Mouse (Mus musculus): ENCODE measurements around the gene Mapk8ip1. TPM values are rescaled to one million over a fixed set of nuclear protein-coding genes. Genes with fewer than 3 reads are reported as not detected.

Gene Mapk8ip1
- polyA plus RNA-seq, 1 experiment, result 18.3 TPM

DNA sequence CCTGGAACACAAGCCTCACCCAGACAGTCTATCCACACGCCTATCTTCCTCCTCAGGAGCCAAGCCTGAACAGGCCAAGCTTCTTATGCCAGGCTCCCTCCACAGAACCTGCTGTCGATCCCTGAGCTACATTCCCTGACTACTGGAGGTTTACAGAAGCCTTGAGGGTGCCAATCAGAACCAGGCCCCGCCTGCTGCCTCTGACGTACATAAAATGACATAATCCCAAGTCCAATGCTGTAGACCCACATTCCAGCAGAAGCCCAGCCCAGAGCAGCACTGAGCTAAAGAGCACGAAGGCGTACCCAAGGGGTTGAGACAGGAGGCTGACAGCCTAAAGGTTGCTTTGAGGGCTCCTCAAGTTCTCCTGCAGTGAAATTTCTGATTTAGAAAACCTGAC is 26.8 kb upstream of the Mapk8ip1 start:
- peaks cover 67% of the 10 kb centered on the region for H3K4me1 ChIP-seq (ENCODE audit: control insufficient read depth, insufficient read depth, low read length)
- H3K4me3 ChIP-seq (replicated peaks; ENCODE audit: extremely low read depth, low read depth, low read length), result no peak overlapping the region
- DNase-seq, result peak; percentile 85
- 17% methylated on average over 6 of the region's 6 CpGs for WGBS
- TF ChIP-seq POLR2A (IDR thresholded peaks at IDR 0.05; ENCODE audit: borderline replicate concordance, extremely low read depth, low read depth, low read length) (peak; percentile 70; the same call in 1 of the 2 replicates), CTCF (IDR thresholded peaks at IDR 0.05; ENCODE audit: insufficient read depth, low read length) (no peak)

DNA sequence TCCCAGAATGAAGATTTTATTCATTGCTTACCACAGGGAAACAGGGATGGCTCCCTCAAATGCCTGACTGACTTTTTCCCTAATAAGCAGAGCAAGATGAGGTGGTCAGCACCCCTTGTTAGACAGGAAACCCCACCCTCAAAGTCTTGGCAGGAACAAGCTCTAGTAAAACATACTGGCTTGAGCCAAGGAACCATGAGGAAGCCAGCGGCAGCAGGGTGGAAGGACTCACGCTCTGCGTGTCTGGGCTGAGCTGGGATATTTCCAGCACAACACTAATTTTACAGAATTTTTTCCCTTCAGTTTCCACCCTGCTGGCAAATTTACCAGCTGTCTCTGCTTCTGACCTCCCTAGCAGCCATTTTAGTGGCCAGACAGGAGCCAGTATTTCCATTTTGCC is 25.4 kb upstream of the Mapk8ip1 start:
- DNase-seq, result no peak
- 8% methylated on average over 3 of the region's 3 CpGs for WGBS
- peaks cover 62% of the 10 kb centered on the region for H3K4me1 ChIP-seq (ENCODE audit: control insufficient read depth, insufficient read depth, low read length)
- H3K4me3 ChIP-seq (replicated peaks; ENCODE audit: extremely low read depth, low read depth, low read length), result no peak overlapping the region
- TF ChIP-seq CTCF (IDR thresholded peaks at IDR 0.05; ENCODE audit: insufficient read depth, low read length), result no peak
- TF ChIP-seq POLR2A (IDR thresholded peaks at IDR 0.05; ENCODE audit: borderline replicate concordance, extremely low read depth, low read depth, low read length), result peak; percentile 20; the same call in 1 of the 2 replicates

- Histone ChIP-seq H3K4me1 (ENCODE audit: control insufficient read depth, insufficient read depth, low read length) (peaks cover 55% of the 10 kb centered on the region), H3K4me3 (replicated peaks; ENCODE audit: extremely low read depth, low read depth, low read length) (no peak overlapping the region)
- TF ChIP-seq CTCF (IDR thresholded peaks at IDR 0.05; ENCODE audit: insufficient read depth, low read length), result no peak
- no peak for TF ChIP-seq POLR2A (IDR thresholded peaks at IDR 0.05; ENCODE audit: borderline replicate concordance, extremely low read depth, low read depth, low read length)
- no peak for DNase-seq
- 62% methylated on average over 4 of the region's 4 CpGs for WGBS
Measured at GRCm38 (mm10) chr2:92425366-92425765, 24.3 kb upstream of the Mapk8ip1 start.

DNA sequence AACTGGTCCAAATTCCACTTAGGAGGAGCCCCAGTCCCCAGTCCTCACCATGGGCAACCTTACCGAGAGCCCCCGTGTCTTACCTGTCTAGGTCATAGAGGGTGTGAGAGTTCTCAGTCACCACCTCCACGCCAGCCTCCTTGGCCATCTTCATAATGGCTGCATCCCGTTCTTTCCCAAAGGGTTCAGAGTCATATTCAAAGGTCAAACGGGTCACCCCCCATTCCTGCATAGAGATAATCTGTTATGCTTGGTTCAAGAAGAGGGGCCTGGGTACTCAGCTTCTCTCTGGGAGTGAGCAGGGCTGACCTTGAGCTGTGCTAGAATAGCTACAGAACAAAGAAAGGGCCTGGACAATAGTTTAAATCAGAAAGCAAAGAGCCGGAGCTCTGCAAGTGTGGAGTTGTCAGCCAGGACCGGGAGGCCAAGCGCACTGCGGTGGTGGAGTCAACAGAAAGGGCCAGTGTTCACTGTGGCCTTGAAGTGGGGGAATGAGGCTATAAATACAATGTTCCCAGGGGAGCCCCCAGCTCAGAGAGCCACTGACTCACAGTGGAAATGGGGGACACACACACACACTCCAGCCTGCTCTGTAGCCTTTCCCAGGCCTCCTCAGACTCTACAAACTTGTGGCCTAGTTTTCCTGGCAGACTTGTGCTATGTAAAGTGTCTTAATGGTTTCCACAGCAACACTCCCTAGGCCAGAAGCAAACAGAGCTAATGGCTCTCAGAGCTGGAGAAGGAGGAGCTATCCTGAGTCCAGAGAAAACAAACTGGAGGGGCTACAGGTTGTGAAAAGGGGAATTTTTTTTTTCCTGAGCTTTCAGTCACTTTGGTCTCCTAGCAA is 23.6 kb upstream of the Mapk8ip1 start:
- TF ChIP-seq CTCF (IDR thresholded peaks at IDR 0.05; ENCODE audit: insufficient read depth, low read length) (no peak), POLR2A (IDR thresholded peaks at IDR 0.05; ENCODE audit: borderline replicate concordance, extremely low read depth, low read depth, low read length) (peak; percentile 13; the same call in 1 of the 2 replicates)
- peak; percentile 67 for DNase-seq
- 53% methylated on average over 9 of the region's 9 CpGs for whole genome bisulfite sequencing
- Histone ChIP-seq H3K4me3 (replicated peaks; ENCODE audit: extremely low read depth, low read depth, low read length) (no peak overlapping the region), H3K4me1 (ENCODE audit: control insufficient read depth, insufficient read depth, low read length) (peaks cover 50% of the 10 kb centered on the region)

DNA sequence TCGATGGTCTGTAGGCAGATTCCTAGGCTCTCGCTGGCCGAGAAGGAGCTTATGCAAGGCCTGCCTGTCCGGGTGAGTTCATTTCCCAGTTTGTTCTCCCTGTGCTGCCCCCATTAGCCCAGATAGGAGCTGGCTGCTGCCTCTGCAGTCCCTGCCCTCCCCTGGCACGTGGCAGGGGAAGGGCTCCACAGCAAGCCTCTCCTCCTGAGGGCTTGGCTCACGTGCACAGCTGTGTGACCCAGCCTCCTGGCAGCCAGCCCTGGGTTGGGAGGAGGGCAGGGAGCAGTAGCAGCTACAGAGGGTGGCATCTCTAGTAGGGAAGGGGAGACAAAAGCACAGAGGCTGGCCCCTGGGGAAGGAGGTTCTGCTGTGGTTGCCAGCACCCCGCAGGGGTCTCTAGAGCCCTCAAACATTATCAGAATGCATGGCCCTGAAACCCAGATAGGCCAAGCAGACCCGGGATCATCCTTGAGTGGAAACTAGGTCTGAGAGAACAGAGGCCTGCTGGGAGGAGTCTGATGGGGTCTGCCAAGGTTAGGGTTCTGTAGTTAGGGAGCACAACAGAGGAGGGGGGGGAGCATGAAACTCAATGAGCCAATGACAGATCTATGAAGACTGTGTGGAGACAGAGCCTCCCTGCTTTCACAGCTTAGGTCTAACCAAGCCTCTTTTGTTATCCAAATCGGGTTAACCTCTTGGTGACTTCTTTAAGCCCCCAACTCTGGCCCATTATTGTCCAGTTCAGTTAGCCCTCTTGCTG is 22.8 kb upstream of the Mapk8ip1 start:
- 27% methylated on average over 9 of the region's 9 CpGs for WGBS
- peak; percentile 98 for DNase-seq

DNA sequence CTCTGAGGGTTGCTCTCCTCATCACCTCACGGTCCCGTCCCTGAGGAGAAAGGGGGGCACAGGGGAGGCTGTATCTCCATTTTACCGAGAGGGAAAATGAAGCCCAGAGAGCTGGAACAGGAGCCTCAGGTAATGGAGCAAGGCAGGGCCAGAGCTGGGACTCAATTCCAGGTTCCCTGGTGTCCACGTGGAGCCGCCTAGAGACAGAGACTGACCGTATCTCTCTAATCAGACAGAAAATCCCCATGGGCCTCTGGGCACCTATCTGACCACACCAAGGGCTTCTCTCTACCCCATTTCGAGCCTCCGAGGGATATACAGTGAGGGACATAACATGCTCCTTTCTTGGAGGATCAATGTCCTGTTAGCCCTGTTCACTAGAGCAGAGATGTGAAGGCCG is 22.1 kb upstream of the Mapk8ip1 start:
- Histone ChIP-seq H3K4me3 (replicated peaks; ENCODE audit: extremely low read depth, low read depth, low read length) (no peak overlapping the region), H3K4me1 (ENCODE audit: control insufficient read depth, insufficient read depth, low read length) (peaks cover 42% of the 10 kb centered on the region)
- no peak for TF ChIP-seq CTCF (IDR thresholded peaks at IDR 0.05; ENCODE audit: insufficient read depth, low read length)
- TF ChIP-seq POLR2A (IDR thresholded peaks at IDR 0.05; ENCODE audit: borderline replicate concordance, extremely low read depth, low read depth, low read length), result no peak
- no peak for DNase-seq
- 81% methylated on average over 9 of the region's 9 CpGs for WGBS

More for the DNA sequence above, 22.8 kb upstream of the Mapk8ip1 start:
- TF ChIP-seq CTCF (IDR thresholded peaks at IDR 0.05; ENCODE audit: insufficient read depth, low read length) (no peak), POLR2A (IDR thresholded peaks at IDR 0.05; ENCODE audit: borderline replicate concordance, extremely low read depth, low read depth, low read length) (peak; percentile 28; the same call in 1 of the 2 replicates)
- Histone ChIP-seq H3K4me3 (replicated peaks; ENCODE audit: extremely low read depth, low read depth, low read length) (no peak overlapping the region), H3K4me1 (ENCODE audit: control insufficient read depth, insufficient read depth, low read length) (peaks cover 48% of the 10 kb centered on the region)

DNA sequence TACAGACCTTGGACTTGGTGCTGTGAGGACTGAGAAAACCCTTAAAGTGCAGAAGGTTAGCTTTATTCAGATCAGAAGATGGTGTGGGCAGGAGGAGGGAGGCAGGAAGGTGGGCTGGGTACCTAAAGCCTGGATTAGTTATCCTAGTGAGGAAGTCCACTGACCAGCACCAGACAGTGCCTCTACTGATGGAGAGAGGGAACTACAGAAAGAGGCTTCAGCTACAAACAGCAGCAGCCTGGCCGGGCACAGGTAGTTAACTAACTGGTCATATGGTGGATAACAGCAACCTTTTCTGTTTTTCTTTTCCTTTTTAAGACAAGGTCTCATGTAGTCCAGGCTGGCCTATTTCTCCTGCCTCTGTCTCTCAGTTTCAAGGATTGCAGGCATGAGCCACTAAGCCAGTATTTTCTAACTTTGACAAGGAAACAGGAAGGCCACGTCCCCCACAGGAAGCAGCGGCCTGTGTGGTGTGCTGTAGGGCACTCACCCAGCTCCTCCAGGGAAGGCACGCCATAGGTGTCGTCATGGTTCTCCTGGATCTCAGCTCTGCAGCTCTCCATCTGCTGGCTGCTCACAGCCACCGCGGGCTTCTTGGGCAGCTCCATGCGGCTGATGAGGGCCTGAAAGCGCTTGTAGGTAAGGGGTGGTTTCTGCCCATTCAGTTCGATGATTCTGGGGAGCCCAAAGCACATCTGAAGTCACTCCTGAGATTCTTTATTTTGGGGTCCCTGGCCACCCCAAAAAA is 21.5 kb upstream of the Mapk8ip1 start:
- WGBS, result 41% methylated on average over 10 of the region's 10 CpGs

GRCm38 (mm10) chr2:92421723-92422387 is 20.8 kb upstream of the Mapk8ip1 start:
- WGBS, result 74% methylated on average over 7 of the region's 7 CpGs
- DNase-seq, result no peak
- Histone ChIP-seq H3K4me3 (replicated peaks; ENCODE audit: extremely low read depth, low read depth, low read length) (no peak overlapping the region), H3K4me1 (ENCODE audit: control insufficient read depth, insufficient read depth, low read length) (peaks cover 33% of the 10 kb centered on the region)
- no peak for TF ChIP-seq CTCF (IDR thresholded peaks at IDR 0.05; ENCODE audit: insufficient read depth, low read length)
- TF ChIP-seq POLR2A (IDR thresholded peaks at IDR 0.05; ENCODE audit: borderline replicate concordance, extremely low read depth, low read depth, low read length), result no peak

More for the DNA sequence above, 21.5 kb upstream of the Mapk8ip1 start:
- no peak overlapping the region for H3K4me3 ChIP-seq (replicated peaks; ENCODE audit: extremely low read depth, low read depth, low read length)
- no peak for TF ChIP-seq CTCF (IDR thresholded peaks at IDR 0.05; ENCODE audit: insufficient read depth, low read length)
- no peak for TF ChIP-seq POLR2A (IDR thresholded peaks at IDR 0.05; ENCODE audit: borderline replicate concordance, extremely low read depth, low read depth, low read length)
- no peak for DNase-seq
- H3K4me1 ChIP-seq (ENCODE audit: control insufficient read depth, insufficient read depth, low read length), result peaks cover 39% of the 10 kb centered on the region
